Mouse (Mus musculus) megakaryocyte, embryonic 14.5 days (primary cell): Measurements from ENCODE around the gene 4933415A04Rik.

Experiments used
- FLI1 ChIP-seq: IDR thresholded peaks from 2 replicates; pipeline ENCODE4 v1.6.1; 2012; ENCODE audit warnings: low read length, inconsistent platforms, mixed read lengths
- GATA1 ChIP-seq: IDR thresholded peaks from 3 replicates; pipeline ENCODE4 v1.6.1; 2012; ENCODE audit warnings: mixed read lengths, low read length, inconsistent platforms, borderline replicate concordance

GRCm38 (mm10) chr11:43589530-43590072 lies 2.8 kb downstream of the 4933415A04Rik start:
- TF ChIP-seq FLI1, result no peak
- no peak for TF ChIP-seq GATA1
